Mouse (Mus musculus) neural tube, embryonic 14.5 days (tissue): ENCODE measurements at regions not wholly inside any gene's neighbourhood (a gene's known extent, or its start where the extent isn't known, plus 50 kb on each side); places are given as distances from the start of the nearest gene placed in this dataset.

Source experiments
- ATAC-seq: fragments of 200-750 bp; cut with Nextera tagmentation; 2 replicates; pipeline ENCODE4 v1.8.0; 2017; ENCODE audit warnings: low read depth, mild to moderate bottlenecking, moderate TSS enrichment, moderate library complexity
- H3K27ac ChIP-seq: fragments of 300-500 bp; sonication (generic); 2 replicates; pipeline ENCODE4 v1.5.1; 2014; ENCODE audit warnings: low read depth, mild to moderate bottlenecking, control low read depth, low read length, moderate library complexity, mixed read lengths
- H3K27me3 ChIP-seq: fragments of 300-500 bp; sonication (generic); 2 replicates; pipeline ENCODE4 v1.6.1; 2014; ENCODE audit warnings: low read length; ENCODE audit not compliant: control insufficient read depth, insufficient read depth
- H3K36me3 ChIP-seq: fragments of 300-500 bp; sonication (generic); 2 replicates; pipeline ENCODE4 v1.6.1; 2014; ENCODE audit warnings: low read length, mixed read lengths; ENCODE audit not compliant: control insufficient read depth, insufficient read depth
- H3K4me1 ChIP-seq: fragments of 300-500 bp; sonication (generic); 2 replicates; pipeline ENCODE4 v1.6.1; 2014; ENCODE audit warnings: low read length; ENCODE audit not compliant: control insufficient read depth, insufficient read depth
- H3K4me2 ChIP-seq: fragments of 300-500 bp; sonication (generic); 2 replicates; pipeline ENCODE4 v1.6.1; 2014; ENCODE audit warnings: mild to moderate bottlenecking, low read depth, low read length, control low read depth
- H3K4me3 ChIP-seq: fragments of 300-500 bp; sonication (generic); 2 replicates; pipeline ENCODE4 v1.5.1; 2014; ENCODE audit warnings: low read depth, low read length, control low read depth, mixed read lengths
- H3K9ac ChIP-seq: fragments of 300-500 bp; sonication (generic); replicated peaks from 2 replicates; pipeline ENCODE4 v1.6.1; 2014; ENCODE audit warnings: low read depth, mild to moderate bottlenecking, control low read depth, low read length, mixed read lengths
- H3K9me3 ChIP-seq: fragments of 300-500 bp; sonication (generic); 2 replicates; pipeline ENCODE4 v1.6.1; 2016; ENCODE audit warnings: low read length; ENCODE audit not compliant: control insufficient read depth
- WGBS: fragments of 180-500 bp; shearing (Covaris S2); extraction: QIAGEN DNeasy Blood & Tissue Kit; methylation state at CpG from one replicate; pipeline ENCODE4 v1.1.7; 2014; 5-methylcytosine and 5-hydroxymethylcytosine counted together

- Histone ChIP-seq H3K4me2 (no peak overlapping the region), H3K9ac (no peak overlapping the region), H3K9me3 (no peaks in the 10 kb centered on the region), H3K27me3 (no peaks in the 10 kb centered on the region), H3K4me1 (no peaks in the 10 kb centered on the region), H3K27ac (no peak overlapping the region), H3K36me3 (no peaks in the 10 kb centered on the region), H3K4me3 (no peak overlapping the region)
- ATAC-seq: peak; percentile 81; the same call in 1 of the 2 replicates
These were observed 195.0 kb upstream of the Meox2 start for GRCm38 (mm10) chr12:36913364-36913763.

DNA sequence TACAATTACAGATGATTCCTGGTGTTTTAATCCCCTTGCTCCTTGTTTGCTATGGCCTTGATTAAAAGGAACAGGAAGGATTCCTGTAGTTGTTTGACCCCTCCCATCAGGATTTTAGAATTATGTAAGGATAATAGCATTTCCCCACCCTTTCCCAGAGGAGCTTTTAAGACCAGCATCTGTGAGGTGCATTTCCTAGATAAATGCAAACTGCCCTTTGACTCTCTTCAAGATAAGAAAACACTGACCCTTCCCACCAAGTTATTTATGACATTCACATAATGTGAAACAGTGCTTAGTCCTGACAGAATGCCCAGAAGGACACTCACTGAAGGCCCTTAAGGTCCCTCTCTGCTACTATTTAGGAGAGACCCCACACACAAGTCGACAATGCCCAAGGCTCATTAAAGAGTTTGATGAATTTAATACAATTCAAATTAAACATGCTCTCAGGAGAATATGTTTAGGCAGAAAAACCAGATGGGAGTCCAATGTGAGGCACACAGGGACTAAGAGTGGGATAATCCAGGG, 190.7 kb upstream of the Meox2 start:
- no peak overlapping the region for H3K4me2 ChIP-seq
- H3K9ac ChIP-seq: no peak overlapping the region
- no peaks in the 10 kb centered on the region for H3K4me1 ChIP-seq
- H3K36me3 ChIP-seq: no peaks in the 10 kb centered on the region
- peak; percentile 38; the same call in 1 of the 2 replicates for ATAC-seq
- no peaks in the 10 kb centered on the region for H3K9me3 ChIP-seq
- WGBS: 11% methylated on average over 1 of the region's 1 CpGs
- H3K27me3 ChIP-seq: no peaks in the 10 kb centered on the region; the same call in 1 of the 2 replicates
- H3K4me3 ChIP-seq: no peak overlapping the region
- H3K27ac ChIP-seq: no peak overlapping the region

DNA sequence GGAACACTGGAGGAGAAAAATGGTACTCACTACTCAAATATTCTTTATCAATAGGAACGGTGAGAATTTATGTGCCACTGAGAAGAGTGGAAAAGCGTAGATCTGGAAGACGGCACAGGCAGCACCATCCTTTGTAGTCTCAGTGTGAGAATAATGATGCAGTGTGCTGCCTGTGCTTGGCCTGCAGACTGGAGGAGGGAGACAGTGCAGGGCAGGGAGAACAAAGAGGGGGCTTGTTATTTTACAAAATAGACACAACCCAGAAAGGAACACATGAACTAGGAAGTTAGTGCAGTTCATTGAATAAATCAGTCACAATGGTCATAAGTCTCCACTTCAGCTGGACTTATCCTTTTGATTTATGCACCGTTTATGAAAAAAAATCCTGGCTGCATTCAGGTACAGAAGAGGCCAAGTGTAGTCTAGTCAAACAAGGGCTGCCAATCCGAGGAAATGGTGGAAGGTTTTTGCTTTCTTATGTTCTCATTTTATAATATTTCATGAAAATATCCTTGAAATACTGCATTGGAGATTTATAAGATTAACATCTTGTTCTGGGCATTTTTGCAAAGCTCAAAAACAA, 190.0 kb upstream of the Meox2 start:
- no peaks in the 10 kb centered on the region; the same call in 1 of the 2 replicates for H3K27me3 ChIP-seq
- no peak overlapping the region for H3K4me2 ChIP-seq
- H3K36me3 ChIP-seq: no peaks in the 10 kb centered on the region
- H3K4me3 ChIP-seq: no peak overlapping the region
- no peak overlapping the region for H3K27ac ChIP-seq
- peak; percentile 88 for ATAC-seq
- no peaks in the 10 kb centered on the region for H3K4me1 ChIP-seq
- no peak overlapping the region for H3K9ac ChIP-seq
- 26% methylated on average over 5 of the region's 5 CpGs for WGBS
- H3K9me3 ChIP-seq: no peaks in the 10 kb centered on the region

GRCm38 (mm10) chr12:36923558-36923957, 184.8 kb upstream of the Meox2 start:
- no peak for ATAC-seq
- Histone ChIP-seq H3K4me3 (no peak overlapping the region), H3K27ac (no peak overlapping the region), H3K9ac (no peak overlapping the region), H3K9me3 (no peaks in the 10 kb centered on the region), H3K4me1 (no peaks in the 10 kb centered on the region), H3K4me2 (no peak overlapping the region), H3K27me3 (no peaks in the 10 kb centered on the region; the same call in 1 of the 2 replicates), H3K36me3 (no peaks in the 10 kb centered on the region)
- 81% methylated on average over 2 of the region's 2 CpGs for WGBS

DNA sequence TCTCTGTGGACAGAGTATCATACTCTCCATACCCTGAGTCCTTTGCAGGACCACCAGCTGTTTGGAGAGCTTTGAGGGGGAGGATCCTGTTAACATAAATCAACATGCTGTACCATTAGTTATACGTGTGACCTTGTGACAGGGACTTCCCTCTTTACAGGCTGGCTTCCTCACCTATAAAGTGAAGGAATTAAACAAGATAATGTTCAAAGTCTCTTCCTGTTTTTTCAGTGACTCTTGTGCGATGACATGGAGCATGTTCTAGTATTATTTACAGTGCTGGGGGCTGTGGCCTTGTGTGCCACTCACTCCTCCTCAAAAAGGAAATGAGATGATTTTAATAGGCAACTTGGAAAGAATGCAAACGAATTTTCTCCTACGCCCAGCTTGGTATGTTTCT, 182.1 kb upstream of the Meox2 start:
- H3K36me3 ChIP-seq: no peaks in the 10 kb centered on the region
- ATAC-seq: no peak
- H3K9me3 ChIP-seq: no peaks in the 10 kb centered on the region
- no peaks in the 10 kb centered on the region for H3K4me1 ChIP-seq
- H3K4me3 ChIP-seq: no peak overlapping the region
- WGBS: 63% methylated on average over 4 of the region's 4 CpGs
- no peak overlapping the region for H3K27ac ChIP-seq
- no peak overlapping the region for H3K9ac ChIP-seq
- H3K4me2 ChIP-seq: no peak overlapping the region
- H3K27me3 ChIP-seq: no peaks in the 10 kb centered on the region; the same call in 1 of the 2 replicates

- no peaks in the 10 kb centered on the region for H3K4me1 ChIP-seq
- H3K27me3 ChIP-seq: no peaks in the 10 kb centered on the region
- no peak overlapping the region for H3K4me2 ChIP-seq
- ATAC-seq: no peak
- WGBS: 5% methylated on average over 6 of the region's 6 CpGs
- no peak overlapping the region for H3K4me3 ChIP-seq
- no peaks in the 10 kb centered on the region for H3K9me3 ChIP-seq
- H3K36me3 ChIP-seq: no peaks in the 10 kb centered on the region
- no peak overlapping the region for H3K27ac ChIP-seq
- no peak overlapping the region for H3K9ac ChIP-seq
These were observed 175.2 kb upstream of the Meox2 start for GRCm38 (mm10) chr12:36933118-36933610.

DNA sequence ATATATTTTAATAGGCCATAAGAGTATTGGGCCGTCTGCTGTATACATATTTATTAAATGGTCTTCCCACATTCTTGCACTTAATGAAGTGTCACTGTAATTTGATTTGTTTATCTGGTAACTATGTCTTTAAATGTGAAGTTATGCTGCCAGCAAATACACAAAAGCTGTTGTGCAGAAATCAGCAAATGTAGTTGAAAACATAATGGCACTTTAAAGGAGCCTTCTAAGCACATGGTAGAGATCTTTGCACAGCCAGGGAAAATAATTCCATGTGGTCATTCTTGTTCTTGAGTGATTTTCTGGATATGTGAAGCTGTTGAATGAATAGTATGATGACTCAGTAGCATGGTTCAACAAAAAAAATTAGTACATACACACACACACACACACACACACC, 164.4 kb upstream of the Meox2 start:
- ATAC-seq: no peak
- no peak overlapping the region for H3K9ac ChIP-seq
- H3K4me1 ChIP-seq: no peaks in the 10 kb centered on the region
- H3K27me3 ChIP-seq: no peaks in the 10 kb centered on the region
- no peak overlapping the region for H3K4me2 ChIP-seq
- no peaks in the 10 kb centered on the region for H3K9me3 ChIP-seq
- no peak overlapping the region for H3K27ac ChIP-seq
- H3K4me3 ChIP-seq: no peak overlapping the region
- 77% methylated on average over 1 of the region's 1 CpGs for WGBS
- no peaks in the 10 kb centered on the region for H3K36me3 ChIP-seq

DNA sequence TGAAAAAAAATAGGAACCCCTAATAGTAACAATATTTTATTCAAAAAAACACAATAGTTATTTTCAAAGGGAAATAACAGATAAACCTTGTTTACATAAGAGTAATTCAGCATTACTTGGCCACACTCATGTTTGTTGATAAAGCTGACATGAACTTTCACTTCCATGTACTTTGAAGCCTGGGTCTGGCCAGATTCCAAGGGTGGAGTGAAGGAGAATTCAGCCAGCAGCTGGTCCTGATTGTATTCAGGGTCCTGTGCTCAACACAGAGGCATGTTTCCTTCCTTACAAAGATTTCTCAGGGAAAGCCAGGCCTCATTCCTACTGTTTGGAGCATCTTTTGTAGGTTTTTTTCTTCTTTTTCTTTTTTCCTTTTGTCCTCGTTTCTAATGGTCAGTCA, 162.4 kb upstream of the Meox2 start:
- H3K9me3 ChIP-seq: no peaks in the 10 kb centered on the region
- 37% methylated on average over 1 of the region's 1 CpGs for WGBS
- no peaks in the 10 kb centered on the region for H3K4me1 ChIP-seq
- no peaks in the 10 kb centered on the region for H3K36me3 ChIP-seq
- no peak overlapping the region for H3K27ac ChIP-seq
- H3K27me3 ChIP-seq: no peaks in the 10 kb centered on the region
- H3K9ac ChIP-seq: no peak overlapping the region
- ATAC-seq: no peak
- no peak overlapping the region for H3K4me3 ChIP-seq
- no peak overlapping the region for H3K4me2 ChIP-seq

DNA sequence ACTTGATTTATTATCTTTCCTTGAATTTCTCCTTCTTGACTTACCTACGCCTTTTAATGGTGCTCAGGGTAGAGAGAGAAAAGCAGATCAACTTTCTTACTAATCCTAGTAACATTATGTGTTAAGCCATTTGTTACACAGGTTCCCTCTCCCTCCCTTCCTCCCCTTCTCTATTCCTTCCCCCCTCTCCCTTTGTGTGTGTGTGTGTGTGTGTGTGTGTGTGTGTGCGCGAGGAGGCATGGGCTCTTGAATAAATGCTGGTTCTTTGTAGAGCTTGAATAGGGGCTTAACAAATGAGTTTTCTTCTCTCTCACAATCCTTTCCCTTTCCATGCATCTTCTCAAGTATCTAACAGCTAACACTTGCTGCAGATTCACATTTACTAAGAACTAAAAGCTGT, 160.4 kb upstream of the Meox2 start:
- H3K9ac ChIP-seq: no peak overlapping the region
- WGBS: 65% methylated on average over 3 of the region's 3 CpGs
- H3K9me3 ChIP-seq: no peaks in the 10 kb centered on the region
- H3K36me3 ChIP-seq: no peaks in the 10 kb centered on the region
- no peak overlapping the region for H3K4me2 ChIP-seq
- no peaks in the 10 kb centered on the region for H3K4me1 ChIP-seq
- no peak for ATAC-seq
- H3K27me3 ChIP-seq: no peaks in the 10 kb centered on the region
- no peak overlapping the region for H3K27ac ChIP-seq
- H3K4me3 ChIP-seq: no peak overlapping the region
